Mouse (Mus musculus) MEL (cell line): ENCODE measurements at regions not wholly inside any gene's neighbourhood (a gene's known extent, or its start where the extent isn't known, plus 50 kb on each side); places are given as distances from the start of the nearest gene placed in this dataset.

ENCODE experiments used
- CHD2 ChIP-seq: IDR thresholded peaks from 2 replicates; pipeline ENCODE4 v1.6.1; 2011; ENCODE audit warnings: low read length, improper control_type of control experiment
- CTCF ChIP-seq, 3 experiments: IDR thresholded peaks in 2 of 3; conservative IDR thresholded peaks in 1 of 3; 2 replicates each; pipeline ENCODE4 v1.5.1; 2011 to 2012; ENCODE audit warnings: low read length in 3 of 3, low read depth in 2 of 3, mild to moderate bottlenecking in 2 of 3, improper control_type of control experiment in 1 of 3, inconsistent platforms in 1 of 3, mixed read lengths in 1 of 3, moderate library complexity in 1 of 3; ENCODE audit not compliant: control insufficient read depth in 1 of 3, insufficient read depth in 1 of 3, poor library complexity in 1 of 3, severe bottlenecking in 1 of 3
- E2F4 ChIP-seq: IDR thresholded peaks from 2 replicates; pipeline ENCODE4 v1.6.1; 2011; ENCODE audit warnings: low read depth, low read length, improper control_type of control experiment, borderline replicate concordance
- EP300 ChIP-seq, 2 experiments: IDR thresholded peaks; 2 replicates each; pipeline ENCODE4 v1.6.1; 2011; ENCODE audit warnings: improper control_type of control experiment in 2 of 2, low read length in 2 of 2, low read depth in 1 of 2, mild to moderate bottlenecking in 1 of 2
- ETS1 ChIP-seq: IDR thresholded peaks from 2 replicates; pipeline ENCODE4 v1.6.1; 2012; ENCODE audit warnings: low read depth, mild to moderate bottlenecking, inconsistent platforms, low read length, improper control_type of control experiment, moderate library complexity
- GATA1 ChIP-seq: IDR thresholded peaks from 2 replicates; pipeline ENCODE4 v1.6.1; 2011; ENCODE audit warnings: low read depth, low read length, improper control_type of control experiment
- HCFC1 ChIP-seq: IDR thresholded peaks from 2 replicates; pipeline ENCODE4 v1.6.1; 2012; ENCODE audit warnings: low read depth, mild to moderate bottlenecking, inconsistent platforms, low read length, improper control_type of control experiment, moderate library complexity
- MEF2A ChIP-seq: IDR thresholded peaks from 2 replicates; pipeline ENCODE4 v1.6.1; 2014; ENCODE audit warnings: low read depth, mild to moderate bottlenecking, inconsistent platforms, low read length, improper control_type of control experiment; ENCODE audit not compliant: poor library complexity, insufficient replicate concordance, severe bottlenecking; ENCODE audit errors: extremely low read depth
- MXI1 ChIP-seq: IDR thresholded peaks from 2 replicates; pipeline ENCODE4 v1.6.1; 2011; ENCODE audit warnings: mild to moderate bottlenecking, low read depth, low read length, improper control_type of control experiment
- MYC ChIP-seq: IDR thresholded peaks from 2 replicates; pipeline ENCODE4 v1.6.1; 2011; ENCODE audit warnings: low read depth, mild to moderate bottlenecking, low read length, improper control_type of control experiment, moderate library complexity
- NELFE ChIP-seq: IDR thresholded peaks from 2 replicates; pipeline ENCODE4 v1.6.1; 2011; ENCODE audit warnings: low read depth, low read length, improper control_type of control experiment
- POLR2A ChIP-seq, 2 experiments: IDR thresholded peaks; 2 replicates each; pipeline ENCODE4 v1.6.1; 2011 to 2012; ENCODE audit warnings: low read length in 2 of 2, mild to moderate bottlenecking in 2 of 2, control low read depth in 1 of 2, improper control_type of control experiment in 1 of 2, low read depth in 1 of 2, moderate library complexity in 1 of 2; ENCODE audit not compliant: control insufficient read depth in 1 of 2, insufficient read depth in 1 of 2, poor library complexity in 1 of 2
- POLR2AphosphoS2 ChIP-seq: IDR thresholded peaks from 2 replicates; pipeline ENCODE4 v1.6.1; 2011; ENCODE audit warnings: low read length, improper control_type of control experiment
- SMC3 ChIP-seq: IDR thresholded peaks from 2 replicates; pipeline ENCODE4 v1.6.1; 2011; ENCODE audit warnings: low read depth, low read length, improper control_type of control experiment

GRCm38 (mm10) chr8:26690178-26690735 lies 286.9 kb upstream of the Zfp703 start:
- TF ChIP-seq NELFE: no peak
- no peak for TF ChIP-seq MXI1
- no peak for TF ChIP-seq E2F4
- no peak for TF ChIP-seq CTCF (IDR thresholded peaks at IDR 0.05 in 2 of 3, conservative IDR thresholded peaks at IDR 0.05 in 1 of 3; ENCODE audit: control insufficient read depth in 1 of 3, insufficient read depth in 1 of 3, low read depth in 2 of 3, low read length in 3 of 3, poor library complexity in 1 of 3, severe bottlenecking in 1 of 3)
- no peak for TF ChIP-seq GATA1
- TF ChIP-seq POLR2A (IDR thresholded peaks at IDR 0.05; ENCODE audit: control insufficient read depth in 1 of 2, insufficient read depth in 1 of 2, low read depth in 1 of 2, low read length in 2 of 2, poor library complexity in 1 of 2): no peak
- no peak for TF ChIP-seq MYC
- TF ChIP-seq CHD2: no peak
- TF ChIP-seq SMC3: no peak
- no peak for TF ChIP-seq EP300 (IDR thresholded peaks at IDR 0.05; ENCODE audit: low read depth in 1 of 2, low read length in 2 of 2)
- TF ChIP-seq HCFC1: no peak
- no peak for TF ChIP-seq ETS1
- no peak for TF ChIP-seq MEF2A
- TF ChIP-seq POLR2AphosphoS2: no peak
